Mouse (Mus musculus) CH12.LX (cell line): Measurements from ENCODE around the gene Fndc10.

Experiments used
- CTCF ChIP-seq, 2 experiments: IDR thresholded peaks in 1 of 2; conservative IDR thresholded peaks in 1 of 2; 2 replicates each; pipeline ENCODE4 v1.5.1; 2011 to 2012; ENCODE audit warnings: low read depth in 2 of 2, low read length in 2 of 2, improper control_type of control experiment in 1 of 2, inconsistent platforms in 1 of 2, mild to moderate bottlenecking in 1 of 2, moderate library complexity in 1 of 2
- ETS1 ChIP-seq: conservative IDR thresholded peaks from 2 replicates; pipeline ENCODE4 v1.6.1; 2012; ENCODE audit warnings: low read depth, mild to moderate bottlenecking, inconsistent platforms, low read length, improper control_type of control experiment, moderate library complexity

DNA sequence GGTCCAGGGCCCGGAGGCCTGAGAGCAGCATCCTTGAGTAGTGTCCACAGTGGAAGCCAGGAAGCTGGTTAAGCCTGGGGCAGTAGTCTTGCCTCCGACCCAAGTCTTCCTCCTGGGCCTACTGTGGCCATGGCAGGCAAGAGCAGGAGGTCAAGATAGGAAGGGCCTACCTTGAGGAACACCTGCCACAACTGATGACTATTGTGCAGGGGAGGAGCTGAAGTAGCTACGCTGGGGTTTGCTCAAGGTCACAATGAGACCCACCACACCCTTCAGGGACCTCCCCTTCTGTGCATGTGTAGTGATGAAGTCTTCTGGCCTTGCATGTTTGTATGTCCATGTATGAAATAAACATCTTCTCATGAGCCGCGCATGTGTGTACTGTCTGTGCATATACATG lies 41.6 kb downstream of the Fndc10 start:
- TF ChIP-seq CTCF (conservative IDR thresholded peaks at IDR 0.05 in 1 of 2, IDR thresholded peaks at IDR 0.05 in 1 of 2; ENCODE audit: low read depth in 2 of 2, low read length in 2 of 2) (no peak), ETS1 (no peak)
